Mouse (Mus musculus): ENCODE measurements at regions not wholly inside any gene's neighbourhood (a gene's known extent, or its start where the extent isn't known, plus 50 kb on each side); places are given as distances from the start of the nearest gene placed in this dataset.
"Not testable (repeated sequence)": the region's sequence is repeated elsewhere in the genome, so short reads cannot be mapped to it uniquely, and the experiment has no call there.

GRCm38 (mm10) chr11:41261254-41261653 lies 506.1 kb upstream of the Ccng1 start:
- DNase-seq (ENCODE audit: low spot score in 2 of 2), result no peak

DNA sequence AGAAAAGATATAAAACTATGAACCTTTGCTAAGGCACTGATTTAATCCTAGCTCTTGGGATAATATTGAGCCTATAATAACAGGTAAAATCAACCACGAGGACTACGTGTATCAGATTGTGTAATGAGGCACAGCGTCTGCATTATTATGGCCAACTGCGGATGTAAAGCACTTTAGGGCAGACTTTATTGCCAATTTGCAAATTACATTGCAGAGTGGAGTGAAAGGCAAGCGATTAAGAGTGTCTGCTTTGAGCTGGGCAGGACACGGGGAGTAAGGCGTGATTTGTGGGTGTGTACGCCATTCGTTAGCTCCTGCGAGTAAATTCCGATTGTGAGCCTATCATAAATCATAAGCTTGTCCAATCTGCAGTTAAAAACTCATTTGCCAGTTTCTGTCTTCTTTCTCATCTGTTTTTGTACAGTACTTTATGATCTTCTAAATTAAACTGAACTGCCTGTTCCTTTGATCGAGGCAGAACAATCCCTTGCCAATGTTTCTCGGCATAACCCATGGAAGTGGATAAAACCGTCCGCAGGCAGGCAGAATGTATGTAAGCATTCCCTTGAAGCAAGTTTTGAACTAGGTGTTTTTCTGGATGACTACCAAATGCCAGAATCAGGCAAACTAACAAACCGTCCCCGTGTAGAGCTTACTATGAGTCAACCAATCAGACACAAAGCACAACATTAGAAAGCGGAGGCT lies 505.0 kb upstream of the Ccng1 start:
- DNase-seq (ENCODE audit: low spot score in 2 of 2), result peak in 1 of 2 experiments; percentile 14

- DNase-seq (ENCODE audit: low spot score in 2 of 2), result not testable (repeated sequence)
These were observed 459.4 kb upstream of the Ccng1 start for GRCm38 (mm10) chr11:41214501-41214900.

- no peak for DNase-seq (ENCODE audit: low spot score in 2 of 2)
These were observed 447.1 kb upstream of the Ccng1 start for GRCm38 (mm10) chr11:41202228-41202627.

DNA sequence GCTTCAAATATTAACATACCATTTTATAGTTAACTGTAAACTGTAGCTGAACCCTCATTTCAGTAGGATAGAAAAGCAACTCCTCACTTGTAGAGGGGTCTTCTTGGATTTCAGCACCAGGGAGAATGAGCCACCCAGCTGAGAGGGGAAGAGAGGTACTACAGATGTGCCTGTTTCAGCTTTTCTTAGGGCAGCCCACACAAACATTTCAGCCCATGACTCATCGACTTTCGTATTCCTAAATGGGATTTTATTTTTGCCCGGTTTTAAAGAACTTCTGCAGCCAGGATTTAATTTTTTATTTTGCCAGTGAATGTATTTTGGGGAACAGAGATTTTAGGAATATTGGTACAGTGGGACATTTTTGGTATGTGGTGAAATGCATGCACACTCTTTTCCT lies 438.9 kb upstream of the Ccng1 start:
- no peak for DNase-seq (ENCODE audit: low spot score in 2 of 2)

DNA sequence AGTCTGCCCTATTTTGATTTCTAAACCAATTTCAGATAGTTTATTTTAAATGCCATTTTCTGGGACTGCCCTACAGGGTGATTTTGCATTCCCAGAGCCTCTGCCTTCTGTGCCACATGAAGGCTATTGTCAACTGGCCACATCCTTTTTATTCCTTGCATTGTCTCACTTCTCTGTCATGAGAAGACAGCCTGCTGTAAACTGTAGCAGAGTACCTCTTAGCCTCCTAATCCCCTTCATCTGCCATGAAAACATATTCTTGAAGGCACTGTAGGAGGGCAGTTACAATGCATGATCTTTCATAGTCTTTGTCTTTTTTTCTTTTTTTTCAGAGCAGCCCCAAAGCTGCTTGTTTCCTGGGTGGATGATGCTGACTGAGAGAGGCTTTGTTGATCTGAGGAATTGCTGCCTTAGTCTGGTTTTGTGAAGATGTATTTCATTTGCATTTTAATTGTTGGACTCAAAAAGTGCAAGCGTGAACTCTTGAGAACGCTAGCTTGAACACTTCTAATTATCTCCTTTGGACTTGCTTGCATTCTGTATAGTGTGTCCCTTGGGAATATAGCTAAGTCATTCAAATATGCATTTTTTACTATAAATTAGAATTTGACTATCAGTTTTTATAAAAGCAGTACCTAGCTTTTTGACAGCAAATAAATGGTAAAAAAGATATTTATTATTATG lies 405.5 kb upstream of the Ccng1 start:
- DNase-seq (ENCODE audit: low spot score in 2 of 2), result no peak

DNA sequence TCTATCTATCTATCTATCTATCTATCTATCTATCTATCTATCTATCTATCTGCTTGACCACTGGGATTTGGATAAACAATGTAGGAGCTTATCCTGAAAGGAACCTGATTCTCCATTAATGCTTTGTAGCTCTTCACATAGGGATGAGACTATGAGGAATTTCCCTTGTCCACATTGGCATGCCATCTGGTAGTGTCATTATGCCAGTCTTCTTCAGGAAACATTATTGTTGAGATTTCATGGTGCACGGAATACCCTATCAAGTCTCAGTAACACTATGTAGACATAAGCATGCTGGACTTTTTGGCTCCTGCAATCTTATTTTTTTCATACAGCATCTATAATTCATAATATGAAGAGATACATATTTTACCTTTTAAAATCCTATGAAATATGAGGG lies 404.8 kb upstream of the Ccng1 start:
- no peak for DNase-seq (ENCODE audit: low spot score in 2 of 2)

- peak in 1 of 2 experiments; percentile 26 for DNase-seq (ENCODE audit: low spot score in 2 of 2)
These were observed 403.9 kb upstream of the Ccng1 start for GRCm38 (mm10) chr11:41158761-41159596.

- DNase-seq (ENCODE audit: low spot score in 2 of 2), result no peak
These were observed 402.2 kb upstream of the Ccng1 start for GRCm38 (mm10) chr11:41157321-41157720.

Measured in layer of hippocampus, postnatal 10 days (tissue).